Mouse (Mus musculus): ENCODE results near the gene Vwf.

DNA sequence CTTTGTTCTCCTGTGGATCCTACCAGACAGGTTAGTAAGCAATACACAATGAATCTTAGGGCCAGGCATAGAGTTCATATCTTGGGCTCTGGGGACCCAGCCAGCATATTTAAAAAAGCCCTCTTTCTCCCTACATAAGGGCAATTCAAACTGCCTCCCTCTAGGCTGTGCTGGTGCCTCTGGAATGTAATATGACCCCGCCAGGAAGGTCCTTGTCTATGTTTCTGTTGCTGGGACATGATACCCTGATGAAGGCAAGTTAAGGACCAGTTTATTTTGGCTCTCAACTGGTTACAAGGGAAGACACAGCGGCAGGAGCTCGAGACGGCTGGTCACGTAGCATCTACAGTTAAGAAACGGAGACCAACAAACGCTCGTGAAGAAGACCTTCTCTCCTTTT lies 12.3 kb downstream of the Vwf start:
- no peak for TF ChIP-seq CTCF (IDR thresholded peaks at IDR 0.05; ENCODE audit: insufficient read depth, low read length)
- TF ChIP-seq POLR2A (IDR thresholded peaks at IDR 0.05; ENCODE audit: borderline replicate concordance, extremely low read depth, low read depth, low read length), result no peak

Data from lung, adult 2 months (tissue).